Mouse (Mus musculus): ENCODE data around the gene Pacsin2. TPM values are rescaled to one million over a fixed set of nuclear protein-coding genes. Genes with fewer than 3 reads are reported as not detected.

The Pacsin2 gene
- polyA plus RNA-seq, 1 experiment from 2014 or later = 49.6 TPM

DNA sequence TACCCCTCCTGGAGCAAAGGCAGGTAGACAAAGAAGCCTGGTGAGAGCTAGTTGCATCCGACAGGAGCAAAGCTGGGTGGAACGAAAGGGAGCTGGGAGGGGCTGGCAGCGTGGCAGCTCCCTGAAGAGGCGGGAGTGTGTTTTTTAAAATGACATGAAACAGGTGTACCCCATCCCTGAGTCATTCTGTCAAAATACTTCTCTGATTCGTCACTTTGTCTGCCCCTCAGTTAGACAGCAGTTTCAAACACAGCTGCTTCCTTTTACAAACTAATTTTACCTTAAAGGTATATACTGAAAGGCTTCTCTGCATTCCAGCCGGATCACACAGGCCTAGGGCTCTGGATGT, 30.1 kb upstream of the Pacsin2 start:
- H3K9ac ChIP-seq = no peak overlapping the region
- no peak overlapping the region for H3K4me2 ChIP-seq (replicated peaks)
- H3K4me3 ChIP-seq = no peak overlapping the region
- 65% methylated on average over 6 of the region's 6 CpGs for WGBS
- ATAC-seq (ENCODE audit: insufficient number of reproducible peaks, insufficient read depth, low FRiP score, low TSS enrichment) = no peak
- H3K9me3 ChIP-seq = no peaks in the 10 kb centered on the region
- H3K27me3 ChIP-seq = no peaks in the 10 kb centered on the region
- no peaks in the 10 kb centered on the region for H3K4me1 ChIP-seq
- H3K36me3 ChIP-seq = peaks cover 63% of the 10 kb centered on the region
- H3K27ac ChIP-seq = no peak overlapping the region

DNA sequence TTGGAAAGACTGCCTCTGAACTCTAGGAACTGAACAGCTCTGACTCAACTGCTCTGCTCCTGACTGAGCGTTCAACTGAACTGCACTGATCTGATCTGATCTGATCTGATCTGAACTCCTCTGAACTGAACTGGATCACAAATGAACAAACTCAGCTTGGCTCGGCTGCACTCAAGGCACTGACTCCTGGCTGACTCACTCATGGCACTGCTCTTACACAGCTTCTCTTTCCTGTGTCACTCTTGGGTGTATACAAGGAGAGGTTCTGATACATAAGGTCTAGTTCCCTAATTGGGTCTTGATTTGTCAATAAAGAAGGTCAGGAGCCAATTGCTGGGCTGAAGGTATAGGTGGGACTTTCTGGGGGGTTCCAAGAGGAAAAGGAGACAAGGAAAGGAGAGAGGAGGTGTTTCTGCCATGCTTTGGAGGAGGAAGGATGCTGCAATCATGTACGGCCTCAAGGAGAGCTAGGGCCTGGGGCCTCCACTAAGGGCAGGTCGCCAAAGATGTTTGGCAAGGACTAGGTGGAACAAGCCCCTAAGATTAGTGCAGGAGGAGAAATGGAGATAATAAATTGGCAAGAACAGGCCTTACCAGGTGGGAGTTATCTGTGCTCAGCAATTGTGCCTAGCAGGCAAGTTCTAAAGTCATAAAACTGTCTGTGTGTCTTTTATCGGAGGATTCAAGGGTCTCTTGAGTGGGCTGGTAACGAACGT, 29.6 kb upstream of the Pacsin2 start:
- no peak overlapping the region for H3K27ac ChIP-seq
- H3K4me1 ChIP-seq = no peaks in the 10 kb centered on the region
- WGBS = 87% methylated on average over 7 of the region's 7 CpGs
- peaks cover 57% of the 10 kb centered on the region for H3K36me3 ChIP-seq
- ATAC-seq (ENCODE audit: insufficient number of reproducible peaks, insufficient read depth, low FRiP score, low TSS enrichment) = no peak
- no peaks in the 10 kb centered on the region for H3K9me3 ChIP-seq
- no peak overlapping the region for H3K9ac ChIP-seq
- H3K4me2 ChIP-seq (replicated peaks) = no peak overlapping the region
- no peak overlapping the region for H3K4me3 ChIP-seq
- H3K27me3 ChIP-seq = no peaks in the 10 kb centered on the region

DNA sequence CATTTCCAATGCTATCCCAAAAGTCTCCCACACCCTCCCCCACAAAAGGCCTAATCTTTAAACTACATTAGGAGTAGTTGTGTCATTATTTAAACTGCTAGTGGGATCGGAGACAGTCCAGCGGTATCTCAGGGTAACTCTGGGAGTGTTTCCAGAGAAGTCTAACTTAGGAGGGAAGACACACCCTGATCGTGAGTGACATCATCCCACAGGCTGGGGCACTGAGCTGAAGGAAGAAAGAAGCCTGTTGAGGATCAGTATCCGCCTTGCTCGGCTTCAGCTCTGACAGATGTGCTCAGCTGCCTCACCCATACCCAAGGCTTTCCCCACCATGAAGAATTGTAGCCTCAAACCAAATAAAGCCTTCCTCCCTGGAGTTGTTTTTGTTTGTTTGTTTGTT, 27.5 kb upstream of the Pacsin2 start:
- Histone ChIP-seq H3K27ac (no peak overlapping the region), H3K27me3 (no peaks in the 10 kb centered on the region), H3K36me3 (peaks cover 49% of the 10 kb centered on the region), H3K9me3 (no peaks in the 10 kb centered on the region), H3K4me1 (no peaks in the 10 kb centered on the region), H3K9ac (no peak overlapping the region), H3K4me2 (replicated peaks) (no peak overlapping the region), H3K4me3 (no peak overlapping the region)
- WGBS = 83% methylated on average over 5 of the region's 5 CpGs
- no peak for ATAC-seq (ENCODE audit: insufficient number of reproducible peaks, insufficient read depth, low FRiP score, low TSS enrichment)

DNA sequence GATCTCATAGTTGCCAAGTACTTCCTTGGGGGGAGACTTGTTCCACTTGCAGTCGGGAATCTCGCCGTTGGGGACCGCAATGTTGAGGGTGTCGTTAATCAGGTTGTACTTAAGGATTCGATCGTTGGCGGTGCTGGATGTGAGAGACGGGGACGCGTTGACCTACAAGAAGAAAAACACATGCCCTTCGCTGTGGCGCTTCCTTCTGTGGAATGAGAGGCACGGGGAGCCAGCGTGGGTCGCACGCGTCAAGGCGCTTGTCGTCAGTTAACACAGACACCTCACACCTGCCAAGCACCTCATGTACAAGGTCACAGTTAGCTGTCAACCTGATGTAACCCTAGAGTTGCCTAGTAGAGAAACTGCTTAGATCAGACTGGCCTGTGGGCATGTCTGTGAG, 25.1 kb upstream of the Pacsin2 start:
- no peak for ATAC-seq (ENCODE audit: insufficient number of reproducible peaks, insufficient read depth, low FRiP score, low TSS enrichment)
- WGBS = 91% methylated on average over 20 of the region's 20 CpGs

DNA sequence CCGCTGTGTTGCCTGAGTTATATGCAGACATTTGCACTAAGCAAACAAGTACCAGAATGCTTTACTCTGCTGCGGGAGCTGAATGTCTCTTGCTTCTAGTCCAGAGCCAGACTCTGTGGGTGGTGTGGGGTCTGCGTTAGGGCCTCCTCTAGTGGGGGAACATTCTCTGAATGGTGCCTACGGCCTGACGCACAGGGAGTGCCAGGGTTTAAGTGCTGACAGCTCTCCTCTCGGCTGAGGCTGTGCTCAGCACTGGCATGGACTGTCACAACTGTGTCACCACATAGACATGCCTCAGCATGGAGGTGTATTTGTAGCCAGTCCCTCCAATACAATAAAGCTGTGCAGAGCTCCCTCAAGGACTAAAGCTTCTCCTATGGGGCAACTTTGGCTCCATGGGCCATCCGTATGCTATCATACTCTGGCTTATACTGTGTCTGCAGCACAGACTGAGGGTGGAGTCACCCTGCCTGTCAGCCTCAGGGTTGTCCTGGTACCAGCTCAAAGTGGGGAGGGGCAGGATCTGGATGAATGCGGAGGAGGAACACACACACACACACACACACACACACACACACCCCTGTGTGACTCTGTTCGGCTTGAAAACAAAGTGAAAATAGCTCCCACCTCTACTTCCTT, 23.2 kb upstream of the Pacsin2 start:
- Histone ChIP-seq H3K4me1 (no peaks in the 10 kb centered on the region), H3K27me3 (no peaks in the 10 kb centered on the region), H3K4me3 (no peak overlapping the region), H3K36me3 (peaks cover 31% of the 10 kb centered on the region), H3K27ac (no peak overlapping the region), H3K9ac (no peak overlapping the region), H3K9me3 (no peaks in the 10 kb centered on the region), H3K4me2 (replicated peaks) (no peak overlapping the region)
- 65% methylated on average over 9 of the region's 9 CpGs for WGBS
- no peak for ATAC-seq (ENCODE audit: insufficient number of reproducible peaks, insufficient read depth, low FRiP score, low TSS enrichment)

More for the DNA sequence above, 25.1 kb upstream of the Pacsin2 start:
- no peak overlapping the region for H3K27ac ChIP-seq
- no peaks in the 10 kb centered on the region for H3K4me1 ChIP-seq
- H3K9ac ChIP-seq = no peak overlapping the region
- peaks cover 31% of the 10 kb centered on the region for H3K36me3 ChIP-seq
- H3K9me3 ChIP-seq = no peaks in the 10 kb centered on the region
- H3K4me3 ChIP-seq = no peak overlapping the region
- H3K27me3 ChIP-seq = no peaks in the 10 kb centered on the region
- H3K4me2 ChIP-seq (replicated peaks) = no peak overlapping the region

DNA sequence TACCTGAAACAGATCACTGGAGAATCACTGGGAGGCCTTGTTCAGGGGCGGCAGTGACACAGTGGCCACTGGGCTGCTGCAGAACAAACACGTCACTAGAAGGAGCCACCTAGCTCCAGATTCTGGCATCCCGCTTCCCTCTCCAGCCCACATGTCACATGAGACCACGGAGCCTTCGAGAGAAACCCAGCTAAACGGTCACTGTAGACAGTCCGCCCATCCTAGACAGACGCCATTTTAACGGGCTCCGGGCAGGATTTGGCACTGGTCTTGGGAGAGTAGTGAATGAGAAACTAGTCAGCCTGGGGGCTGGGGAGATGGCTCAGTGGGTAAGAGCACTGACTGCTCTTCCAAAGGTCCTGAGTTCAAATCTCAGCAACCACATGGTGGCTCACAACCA, 19.9 kb upstream of the Pacsin2 start:
- WGBS = 87% methylated on average over 10 of the region's 10 CpGs
- Histone ChIP-seq H3K4me3 (no peak overlapping the region), H3K27me3 (no peaks in the 10 kb centered on the region), H3K4me1 (no peaks in the 10 kb centered on the region), H3K36me3 (peaks cover 12% of the 10 kb centered on the region), H3K9me3 (no peaks in the 10 kb centered on the region), H3K27ac (no peak overlapping the region), H3K9ac (no peak overlapping the region), H3K4me2 (replicated peaks) (no peak overlapping the region)
- ATAC-seq (ENCODE audit: insufficient number of reproducible peaks, insufficient read depth, low FRiP score, low TSS enrichment) = no peak

DNA sequence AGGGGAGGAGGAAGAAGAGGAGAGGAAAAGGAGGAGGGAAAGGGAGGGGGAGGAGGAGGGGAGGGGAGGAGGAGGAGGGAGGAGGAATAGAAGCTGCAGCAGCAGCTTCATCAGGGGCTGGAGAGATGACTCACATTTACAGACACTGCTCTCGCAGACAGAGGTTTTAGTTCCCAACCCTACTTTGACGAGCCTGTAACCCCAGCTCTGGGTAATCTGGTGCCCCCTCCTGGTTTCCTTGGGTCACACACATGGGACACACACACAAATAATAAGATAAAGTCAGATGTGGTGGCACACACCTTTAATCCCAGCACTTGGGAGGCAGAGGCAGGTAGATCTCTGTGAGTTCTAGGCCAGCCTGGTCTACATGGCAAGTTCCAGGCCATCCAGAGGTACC, 19.1 kb upstream of the Pacsin2 start:
- H3K36me3 ChIP-seq = peaks cover 12% of the 10 kb centered on the region
- H3K9ac ChIP-seq = no peak overlapping the region
- H3K4me3 ChIP-seq = no peak overlapping the region
- no peaks in the 10 kb centered on the region for H3K4me1 ChIP-seq
- H3K27ac ChIP-seq = no peak overlapping the region
- no peaks in the 10 kb centered on the region for H3K9me3 ChIP-seq
- H3K4me2 ChIP-seq (replicated peaks) = no peak overlapping the region
- no peak for ATAC-seq (ENCODE audit: insufficient number of reproducible peaks, insufficient read depth, low FRiP score, low TSS enrichment)
- WGBS = 50% methylated on average over 2 of the region's 2 CpGs
- no peaks in the 10 kb centered on the region for H3K27me3 ChIP-seq

DNA sequence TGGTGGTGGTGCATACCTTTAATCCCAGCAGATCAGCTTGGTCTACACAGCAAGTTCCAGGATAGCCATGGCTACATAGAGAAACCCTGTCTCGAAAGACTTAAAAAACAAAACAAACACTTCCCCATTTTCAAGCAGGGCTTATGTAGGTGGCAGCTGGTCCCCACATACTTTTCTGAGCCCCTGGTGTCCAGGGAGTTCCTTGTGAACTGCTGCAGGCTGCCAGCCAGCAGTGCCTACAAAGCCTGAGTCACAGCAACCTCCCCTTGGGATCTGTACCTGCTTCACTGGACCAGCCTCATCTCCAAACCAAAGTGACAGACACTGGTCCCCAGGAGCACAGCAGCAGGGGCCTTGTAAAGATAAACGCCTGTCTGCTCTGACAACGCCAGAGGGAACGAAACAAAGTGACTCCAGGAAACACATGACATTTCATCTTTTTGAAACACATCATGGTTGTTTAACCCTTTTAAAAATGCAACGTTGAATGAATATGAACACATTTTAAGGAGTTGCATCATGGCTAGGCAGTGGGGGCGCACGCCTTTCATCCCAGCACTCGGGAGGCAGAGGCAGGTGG, 18.3 kb upstream of the Pacsin2 start:
- WGBS = 78% methylated on average over 8 of the region's 8 CpGs
- H3K27me3 ChIP-seq = no peaks in the 10 kb centered on the region
- H3K4me1 ChIP-seq = no peaks in the 10 kb centered on the region
- no peak overlapping the region for H3K4me3 ChIP-seq
- no peak for ATAC-seq (ENCODE audit: insufficient number of reproducible peaks, insufficient read depth, low FRiP score, low TSS enrichment)
- H3K9ac ChIP-seq = no peak overlapping the region
- H3K9me3 ChIP-seq = no peaks in the 10 kb centered on the region
- H3K36me3 ChIP-seq = peaks cover 11% of the 10 kb centered on the region
- no peak overlapping the region for H3K27ac ChIP-seq
- H3K4me2 ChIP-seq (replicated peaks) = no peak overlapping the region

DNA sequence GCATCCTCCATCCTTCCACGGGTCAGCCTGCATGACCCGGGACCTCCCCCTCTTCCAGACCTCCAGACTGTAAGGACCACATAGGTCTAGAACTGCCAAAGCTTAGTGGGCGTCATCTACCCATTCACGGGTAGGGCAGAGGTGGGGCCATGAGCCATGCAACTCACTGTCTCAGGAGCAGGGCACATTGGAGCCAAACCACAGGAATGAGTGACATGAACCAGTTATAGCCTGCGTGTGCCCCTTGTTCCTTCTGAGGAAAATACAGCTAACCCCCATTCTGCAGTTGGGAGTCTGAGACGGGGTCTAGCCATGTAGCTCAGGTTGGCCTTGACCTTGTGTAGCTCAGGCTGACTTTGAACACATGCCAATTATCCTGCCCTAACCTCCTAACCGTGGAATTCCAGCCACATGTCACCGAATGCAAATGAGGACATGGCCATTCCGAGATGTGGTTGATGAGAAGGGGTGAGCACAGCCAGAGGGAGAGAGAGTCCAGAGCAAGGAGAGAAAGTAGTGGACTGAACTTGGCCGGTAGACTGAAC, 16.9 kb upstream of the Pacsin2 start:
- no peak for ATAC-seq (ENCODE audit: insufficient number of reproducible peaks, insufficient read depth, low FRiP score, low TSS enrichment)
- 66% methylated on average over 10 of the region's 10 CpGs for WGBS
- H3K4me1 ChIP-seq = no peaks in the 10 kb centered on the region

DNA sequence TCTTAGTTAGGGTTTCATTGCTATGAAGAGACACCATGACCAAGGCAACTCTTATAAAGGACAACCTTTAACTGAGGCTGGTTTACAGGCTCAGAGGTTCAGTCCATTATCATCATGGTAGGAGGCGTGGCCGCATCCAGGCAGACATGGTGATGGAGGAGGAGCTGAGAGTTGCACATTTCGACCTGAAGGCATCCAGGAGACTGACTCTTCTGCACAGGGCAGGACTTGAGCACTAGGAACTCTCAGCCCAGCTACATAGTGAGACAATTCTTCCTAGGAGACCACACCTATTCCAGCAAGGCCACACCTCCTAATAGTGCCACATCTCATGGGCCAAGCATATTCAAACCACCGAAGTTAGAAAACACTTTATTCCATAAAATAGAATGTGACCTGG, 15.4 kb upstream of the Pacsin2 start:
- Histone ChIP-seq H3K36me3 (0 out of 2 replicates have a peak, but pooled peaks cover 7% of the 10 kb centered on the region), H3K4me3 (no peak overlapping the region), H3K9me3 (no peaks in the 10 kb centered on the region), H3K27ac (no peak overlapping the region), H3K4me1 (peaks cover under 1% of the 10 kb centered on the region; the same call in 1 of the 2 replicates), H3K4me2 (replicated peaks) (no peak overlapping the region), H3K9ac (no peak overlapping the region), H3K27me3 (no peaks in the 10 kb centered on the region)
- no peak for ATAC-seq (ENCODE audit: insufficient number of reproducible peaks, insufficient read depth, low FRiP score, low TSS enrichment)
- 88% methylated on average over 4 of the region's 4 CpGs for WGBS

More for the DNA sequence above, 16.9 kb upstream of the Pacsin2 start:
- Histone ChIP-seq H3K9ac (no peak overlapping the region), H3K4me2 (replicated peaks) (no peak overlapping the region), H3K4me3 (no peak overlapping the region), H3K27ac (no peak overlapping the region), H3K36me3 (peaks cover 7% of the 10 kb centered on the region), H3K27me3 (no peaks in the 10 kb centered on the region), H3K9me3 (no peaks in the 10 kb centered on the region)

DNA sequence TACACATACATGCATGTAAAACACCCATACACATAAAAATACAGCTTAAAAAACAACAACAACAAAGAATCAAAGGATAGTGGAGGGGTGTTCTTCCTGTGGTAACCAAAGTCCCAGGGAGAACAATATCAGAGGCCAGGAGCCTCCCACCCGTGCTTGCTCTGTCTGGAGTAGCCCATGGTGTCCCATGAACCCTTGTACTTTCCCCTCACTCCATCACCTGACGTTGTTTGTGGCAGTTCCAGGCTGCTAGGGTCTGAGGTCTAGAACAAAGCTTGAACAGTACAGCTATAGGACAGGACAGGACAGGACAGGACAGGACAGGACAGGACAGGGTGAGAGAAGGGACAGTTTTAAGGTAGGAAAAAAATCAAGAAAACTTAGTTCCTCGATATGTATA, 13.7 kb upstream of the Pacsin2 start:
- Histone ChIP-seq H3K9me3 (no peaks in the 10 kb centered on the region), H3K36me3 (no peaks in the 10 kb centered on the region), H3K4me1 (peaks cover 11% of the 10 kb centered on the region; the same call in 1 of the 2 replicates), H3K27ac (no peak overlapping the region), H3K9ac (no peak overlapping the region), H3K4me3 (no peak overlapping the region), H3K4me2 (replicated peaks) (no peak overlapping the region), H3K27me3 (no peaks in the 10 kb centered on the region)
- ATAC-seq (ENCODE audit: insufficient number of reproducible peaks, insufficient read depth, low FRiP score, low TSS enrichment) = no peak
- WGBS = 59% methylated on average over 3 of the region's 3 CpGs

Data from embryonic facial prominence, embryonic 12.5 days (tissue).